10 mouse cellular contexts compared by ENCODE assay signal in genomic region chr2:60697530-60697929, GRCm38 (mm10). TPM values are rescaled to one million over a fixed set of nuclear protein-coding genes. Genes with fewer than 3 reads are reported as not detected.
DNase-seq lines count a peak whose midpoint lies in the region; ATAC-seq and TF ChIP-seq lines count a peak whose summit lies in the region.
"Had no signal": no experiment of that assay in that cellular context is flagged by ENCODE, and none has a peak within 500 bp of the region (broad histone marks: within the 10 kb centered on the region; RNA-seq: fewer than 3 reads in every experiment).

No protein-coding gene starts in this region.

- H3K27me3 ChIP-seq in forebrain, embryonic 10.5 days (ENCODE audit: poor library complexity, severe bottlenecking), result no peaks in the 10 kb centered on the region
- H3K27me3 ChIP-seq in forebrain, postnatal 0 days (ENCODE audit: insufficient read depth, low read length), result no peaks in the 10 kb centered on the region
- no peaks in the 10 kb centered on the region for H3K27me3 ChIP-seq in embryonic facial prominence, embryonic 15.5 days
- H3K27me3 ChIP-seq in limb, embryonic 10.5 days (ENCODE audit: low read depth, poor library complexity, severe bottlenecking), result no peaks in the 10 kb centered on the region

- H3K4me1 ChIP-seq in forebrain, embryonic 10.5 days, result peaks cover 21% of the 10 kb centered on the region
- no peaks in the 10 kb centered on the region for H3K4me1 ChIP-seq in forebrain, postnatal 0 days (ENCODE audit: insufficient read depth)
- H3K4me1 ChIP-seq in embryonic facial prominence, embryonic 15.5 days, result peaks cover 14% of the 10 kb centered on the region
- H3K4me1 ChIP-seq in limb, embryonic 10.5 days, result peaks cover 43% of the 10 kb centered on the region

- no peak overlapping the region for H3K9ac ChIP-seq in forebrain, postnatal 0 days
- H3K9ac ChIP-seq in embryonic facial prominence, embryonic 15.5 days, result no peak overlapping the region
- H3K9ac ChIP-seq: midbrain, embryonic 12.5 days had no signal

- no peak for DNase-seq in forebrain, embryonic 10.5 days (ENCODE audit: extremely low spot score, low spot score)
- no peak for DNase-seq in forebrain, postnatal 0 days
- DNase-seq in kidney, adult 18-20 months, result peak; percentile 53
- no peak for DNase-seq in kidney, adult 9 months
- no peak for DNase-seq in limb, embryonic 10.5 days (ENCODE audit: low spot score)
- DNase-seq in adrenal gland, adult (ENCODE audit: inconsistent age in 2 of 2, low spot score in 1 of 2), result no peak
- no peak for DNase-seq in frontal cortex, postnatal 14 days (ENCODE audit: low spot score in 2 of 2)

- H3K36me3 ChIP-seq in forebrain, embryonic 10.5 days (replicated peaks), result no peaks in the 10 kb centered on the region
- H3K36me3 ChIP-seq in forebrain, postnatal 0 days (ENCODE audit: insufficient read depth), result no peaks in the 10 kb centered on the region
- no peaks in the 10 kb centered on the region for H3K36me3 ChIP-seq in embryonic facial prominence, embryonic 15.5 days
- no peaks in the 10 kb centered on the region for H3K36me3 ChIP-seq in limb, embryonic 10.5 days
- H3K36me3 ChIP-seq: midbrain, embryonic 12.5 days had no signal

- peak overlapping the region; percentile 45; the same call in 1 of the 2 replicates for H3K27ac ChIP-seq in forebrain, embryonic 10.5 days
- no peak overlapping the region for H3K27ac ChIP-seq in forebrain, postnatal 0 days (ENCODE audit: low read depth, low read length)
- H3K27ac ChIP-seq in embryonic facial prominence, embryonic 15.5 days (replicated peaks), result 0 out of 2 replicates have a peak overlapping the region, but pooled peaks have one; percentile 35
- peak overlapping the region; percentile 70; the same call in 1 of the 2 replicates for H3K27ac ChIP-seq in limb, embryonic 10.5 days
- H3K27ac ChIP-seq: midbrain, embryonic 12.5 days had no signal

- WGBS in forebrain, embryonic 10.5 days, result 81% methylated on average over 7 of the region's 7 CpGs
- WGBS in forebrain, postnatal 0 days, result 28% methylated on average over 7 of the region's 7 CpGs
- WGBS in embryonic facial prominence, embryonic 15.5 days, result 42% methylated on average over 7 of the region's 7 CpGs
- WGBS in limb, embryonic 10.5 days, result 81% methylated on average over 7 of the region's 7 CpGs

- no peak overlapping the region for H3K4me3 ChIP-seq in forebrain, embryonic 10.5 days
- H3K4me3 ChIP-seq in forebrain, postnatal 0 days (ENCODE audit: low read depth, low read length), result no peak overlapping the region
- no peak overlapping the region for H3K4me3 ChIP-seq in embryonic facial prominence, embryonic 15.5 days (replicated peaks)
- no peak overlapping the region for H3K4me3 ChIP-seq in limb, embryonic 10.5 days
- H3K4me3 ChIP-seq: midbrain, embryonic 12.5 days had no signal

- no peaks in the 10 kb centered on the region for H3K9me3 ChIP-seq in forebrain, embryonic 10.5 days
- no peaks in the 10 kb centered on the region for H3K9me3 ChIP-seq in forebrain, postnatal 0 days (ENCODE audit: low read length)
- no peaks in the 10 kb centered on the region for H3K9me3 ChIP-seq in embryonic facial prominence, embryonic 15.5 days (replicated peaks)
- H3K9me3 ChIP-seq in limb, embryonic 10.5 days (replicated peaks), result no peaks in the 10 kb centered on the region
- H3K9me3 ChIP-seq: midbrain, embryonic 12.5 days had no signal

- no peak for ATAC-seq in forebrain, postnatal 0 days
- 0 out of 2 replicates have a peak, but pooled peaks have one; percentile 25 for ATAC-seq in embryonic facial prominence, embryonic 15.5 days (ENCODE audit: insufficient number of reproducible peaks, low FRiP score, low TSS enrichment, low read depth)

- TF ChIP-seq CTCF in forebrain, postnatal 0 days (IDR thresholded peaks at IDR 0.05; ENCODE audit: low read depth), result no peak

- no peak overlapping the region for H3K4me2 ChIP-seq in forebrain, postnatal 0 days (ENCODE audit: low read depth)
- no peak overlapping the region for H3K4me2 ChIP-seq in embryonic facial prominence, embryonic 15.5 days (replicated peaks)
- H3K4me2 ChIP-seq: liver, embryonic 11.5 days; midbrain, embryonic 12.5 days had no signal

RNA-seq across cellular contexts. Expression of gene Itgb6, which starts 24.9 kb away (rescaled TPM):
- 0.33 and 1.3 TPM in 2 replicates for polyA plus RNA-seq in forebrain, embryonic 10.5 days (2016; fragmentation: Nextera tagmentation; extraction: Ambion mirVana)
- total RNA-seq in forebrain, postnatal 0 days (2014; rRNA removed), result 0.43 TPM in 1 of 2 replicates, not detected in the other
- polyA plus RNA-seq in forebrain, postnatal 0 days (2015; fragmentation: Nextera tagmentation; extraction: Ambion mirVana), result not detected in 2 replicates
- polyA plus RNA-seq in embryonic facial prominence, embryonic 15.5 days (2015; fragmentation: Nextera tagmentation; extraction: Ambion mirVana), result 2.9 and 3.8 TPM in 2 replicates
- 0.05 and 0.20 TPM in 2 replicates for polyA plus RNA-seq in limb, embryonic 10.5 days (2016; fragmentation: Nextera tagmentation; extraction: Ambion mirVana)
